Mouse (Mus musculus): ENCODE results near the gene Il1f9. TPM values are rescaled to one million over a fixed set of nuclear protein-coding genes. Genes with fewer than 3 reads are reported as not detected.

The Il1f9 gene
- polyA plus RNA-seq (2012; rRNA removed) = 1.7 and 1.8 TPM in 2 replicates

DNA sequence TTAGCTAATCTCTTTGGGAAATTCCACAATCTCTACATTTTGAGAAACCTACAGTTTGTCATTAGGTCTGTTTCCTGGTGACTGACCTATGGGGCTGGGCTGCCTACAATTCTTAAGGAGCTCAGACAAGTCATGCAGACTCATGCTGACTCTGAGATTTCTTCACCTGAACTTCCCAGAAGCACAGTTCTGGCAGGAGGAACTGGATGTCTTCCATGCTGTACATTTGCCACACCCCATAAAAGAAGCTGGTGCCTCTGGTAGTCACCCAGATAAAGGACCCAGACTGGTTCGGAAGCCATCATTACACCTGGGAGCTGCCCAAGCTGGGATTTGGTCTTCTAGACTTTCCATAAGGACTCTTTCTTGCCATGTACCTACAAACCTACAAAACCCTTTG lies at the start of gene Il1f9:
Il1f9 (plus strand) TSS at position 301 of the 400 bp plus-strand sequence.

DNA sequence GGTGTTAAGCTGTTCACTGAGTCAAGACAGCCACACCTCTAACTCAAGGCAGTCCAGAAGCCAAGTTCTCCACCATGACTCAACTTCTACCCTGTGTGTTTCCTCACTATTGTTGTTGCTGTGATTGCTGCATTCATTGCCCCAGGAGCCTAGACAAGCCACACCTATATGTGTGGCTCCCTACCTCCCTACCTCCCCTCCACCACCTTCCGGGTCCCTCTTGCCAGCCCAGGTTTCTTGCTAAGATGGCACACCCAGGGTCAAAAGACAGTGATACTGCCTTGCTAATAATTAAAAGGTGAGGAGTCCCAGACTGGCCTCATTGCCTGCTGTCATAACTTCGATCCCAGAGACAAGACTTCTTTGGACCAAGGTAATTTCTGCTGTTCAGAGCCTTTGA lies 33.4 kb upstream of the Il1f9 start, which contains the start of gene Il1f8:
Il1f8 (plus strand) TSS at position 301 of the 400 bp plus-strand sequence.

DNA sequence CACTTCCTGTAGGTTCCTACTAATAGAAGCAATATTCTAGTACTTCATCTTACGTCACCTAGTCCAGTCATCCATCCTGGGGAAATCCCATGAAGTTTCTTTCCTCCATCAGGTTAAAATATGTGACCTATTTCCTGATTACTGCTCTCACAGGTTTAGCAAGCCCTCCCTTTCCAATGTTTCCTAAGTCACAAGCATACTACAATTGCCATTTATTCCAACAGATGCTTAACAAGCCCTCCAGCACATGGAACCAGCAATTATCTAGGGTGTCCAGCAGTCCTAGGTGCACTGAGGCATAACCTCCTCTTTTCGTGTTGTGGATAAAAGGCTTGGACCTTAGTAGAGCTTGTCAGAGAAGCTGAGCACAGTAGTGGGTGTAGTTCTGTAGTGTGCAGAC lies 28.8 kb downstream of the Il1f9 start, which contains the start of gene Il1f6:
Il1f6 (plus strand) TSS at position 301 of the 400 bp plus-strand sequence.

Other genes starting within 250 kb of the Il1f9 start
- gene Hnmt, start 137.1 kb upstream of the Il1f9 start, polyA plus RNA-seq (2012; rRNA removed) = 0.42 and 0.48 TPM in 2 replicates
- gene Tbpl2, start 89.9 kb upstream of the Il1f9 start, polyA plus RNA-seq (2012; rRNA removed) = not detected in 2 replicates
- not detected in 2 replicates for gene Il1f8, start 33.3 kb upstream of the Il1f9 start, polyA plus RNA-seq (2012; rRNA removed)
- not detected in 2 replicates for gene Il1f6, start 28.9 kb downstream of the Il1f9 start, polyA plus RNA-seq (2012; rRNA removed)
- gene Il1f5, start 90.5 kb downstream of the Il1f9 start, polyA plus RNA-seq (2012; rRNA removed) = not detected in 2 replicates
- gene Il1f10, start 104.7 kb downstream of the Il1f9 start, polyA plus RNA-seq (2012; rRNA removed) = not detected in 2 replicates
- 17.5 and 17.6 TPM in 2 replicates for gene Il1rn, start 150.4 kb downstream of the Il1f9 start, polyA plus RNA-seq (2012; rRNA removed)
- 5.7 and 6.3 TPM in 2 replicates for gene Psd4, start 181.1 kb downstream of the Il1f9 start, polyA plus RNA-seq (2012; rRNA removed)

All from liver, embryonic 18 days (tissue).